11 mouse cellular contexts compared by ENCODE assay signal in genomic region chr11:75449695-75450094, GRCm38 (mm10). TPM values are rescaled to one million over a fixed set of nuclear protein-coding genes. Genes with fewer than 3 reads are reported as not detected.
DNase-seq lines count a peak whose midpoint lies in the region; ATAC-seq lines count a peak whose summit lies in the region.
"Had no signal": no experiment of that assay in that cellular context is flagged by ENCODE, and none has a peak within 500 bp of the region (broad histone marks: within the 10 kb centered on the region; RNA-seq: fewer than 3 reads in every experiment).

No protein-coding gene starts in this region.

- H3K4me2 ChIP-seq in forebrain, embryonic 16.5 days (ENCODE audit: low read length): no peak overlapping the region

- no peak for DNase-seq in forebrain, embryonic 10.5 days (ENCODE audit: extremely low spot score, low spot score)
- peak; percentile 52 for DNase-seq in right cerebral cortex, postnatal 14 days
- DNase-seq in right cerebral cortex, postnatal 25 days: no peak
- DNase-seq in limb, embryonic 10.5 days (ENCODE audit: low spot score): no peak
- peak; percentile 65 for DNase-seq in yolk sac, embryonic 10.5 days (ENCODE audit: low spot score)
- DNase-seq in gastrocnemius, postnatal 4 days (ENCODE audit: low spot score in 2 of 2): no peak
- DNase-seq in ovary, postnatal 10 days (ENCODE audit: low spot score): no peak
- DNase-seq: adrenal gland, postnatal 10 days had no signal

- peaks cover 33% of the 10 kb centered on the region for H3K36me3 ChIP-seq in forebrain, embryonic 10.5 days (replicated peaks)
- H3K36me3 ChIP-seq in forebrain, embryonic 16.5 days (ENCODE audit: control insufficient read depth, insufficient read depth): peaks cover 11% of the 10 kb centered on the region
- H3K36me3 ChIP-seq in limb, embryonic 10.5 days: peaks cover 42% of the 10 kb centered on the region

- H3K27ac ChIP-seq in forebrain, embryonic 10.5 days: peak overlapping the region; percentile 5; the same call in 1 of the 2 replicates
- no peak overlapping the region for H3K27ac ChIP-seq in forebrain, embryonic 16.5 days (ENCODE audit: low read length)
- H3K27ac ChIP-seq in limb, embryonic 10.5 days: 0 out of 2 replicates have a peak overlapping the region, but pooled peaks have one; percentile 14

- peaks cover 14% of the 10 kb centered on the region for H3K27me3 ChIP-seq in forebrain, embryonic 10.5 days (ENCODE audit: poor library complexity, severe bottlenecking)
- H3K27me3 ChIP-seq in forebrain, embryonic 16.5 days (replicated peaks; ENCODE audit: control insufficient read depth, insufficient read depth, low read length): no peaks in the 10 kb centered on the region
- H3K27me3 ChIP-seq in limb, embryonic 10.5 days (ENCODE audit: low read depth, poor library complexity, severe bottlenecking): peaks cover 8% of the 10 kb centered on the region

- H3K9ac ChIP-seq in forebrain, embryonic 16.5 days (replicated peaks; ENCODE audit: low read depth, low read length): no peak overlapping the region

- 97% methylated on average over 7 of the region's 7 CpGs for WGBS in forebrain, embryonic 10.5 days
- WGBS in forebrain, embryonic 16.5 days: 74% methylated on average over 7 of the region's 7 CpGs
- 90% methylated on average over 7 of the region's 7 CpGs for WGBS in limb, embryonic 10.5 days

- H3K4me3 ChIP-seq in forebrain, embryonic 10.5 days: no peak overlapping the region
- H3K4me3 ChIP-seq in forebrain, embryonic 16.5 days (replicated peaks; ENCODE audit: low read length): no peak overlapping the region
- no peak overlapping the region for H3K4me3 ChIP-seq in limb, embryonic 10.5 days

- H3K4me1 ChIP-seq in forebrain, embryonic 10.5 days: peaks cover 16% of the 10 kb centered on the region
- peaks cover 17% of the 10 kb centered on the region for H3K4me1 ChIP-seq in forebrain, embryonic 16.5 days (replicated peaks; ENCODE audit: control insufficient read depth, insufficient read depth, low read length)
- peaks cover 17% of the 10 kb centered on the region for H3K4me1 ChIP-seq in limb, embryonic 10.5 days

- no peak for ATAC-seq in forebrain, embryonic 16.5 days

- H3K9me3 ChIP-seq in forebrain, embryonic 10.5 days: no peaks in the 10 kb centered on the region
- no peaks in the 10 kb centered on the region for H3K9me3 ChIP-seq in forebrain, embryonic 16.5 days (ENCODE audit: control insufficient read depth, low read length)
- H3K9me3 ChIP-seq in limb, embryonic 10.5 days (replicated peaks): no peaks in the 10 kb centered on the region

RNA-seq across cellular contexts. Expression of gene Wdr81, which starts 4.8 kb away (rescaled TPM):
- polyA plus RNA-seq in forebrain, embryonic 10.5 days (2016; fragmentation: Nextera tagmentation; extraction: Ambion mirVana): 5.8 and 6.4 TPM in 2 replicates
- polyA plus RNA-seq in forebrain, embryonic 16.5 days (2015; fragmentation: Nextera tagmentation; extraction: Ambion mirVana): 9.2 and 10.0 TPM in 2 replicates
- 5.6 and 6.6 TPM in 2 replicates for polyA plus RNA-seq in limb, embryonic 10.5 days (2016; fragmentation: Nextera tagmentation; extraction: Ambion mirVana)
- total RNA-seq in gastrocnemius, postnatal 4 days (2021): 10 to 100 TPM in 1 of 2 experiments, 1 to 10 TPM in 1; 9.3 to 10.4 TPM

RNA-seq across cellular contexts. Expression of gene Serpinf2, which starts 10.3 kb away (rescaled TPM):
- 0.06 TPM in 1 of 2 replicates, not detected in the other for polyA plus RNA-seq in forebrain, embryonic 10.5 days (2016; fragmentation: Nextera tagmentation; extraction: Ambion mirVana)
- not detected in 2 replicates for polyA plus RNA-seq in forebrain, embryonic 16.5 days (2015; fragmentation: Nextera tagmentation; extraction: Ambion mirVana)
- 0.36 TPM in 1 of 2 replicates, not detected in the other for polyA plus RNA-seq in limb, embryonic 10.5 days (2016; fragmentation: Nextera tagmentation; extraction: Ambion mirVana)
- 1 to 10 TPM in 1 of 2 experiments, under 1 TPM in 1; 0.32 to 2.7 TPM for total RNA-seq in gastrocnemius, postnatal 4 days (2021)
- total RNA-seq: hematopoietic stem cell, adult 5-6 weeks; megakaryocyte, adult 5-6 weeks had no signal

RNA-seq across cellular contexts. Expression of gene Tlcd2, which starts 11.8 kb away (rescaled TPM):
- polyA plus RNA-seq in forebrain, embryonic 10.5 days (2016; fragmentation: Nextera tagmentation; extraction: Ambion mirVana): 8.5 and 9.7 TPM in 2 replicates
- 1.4 and 1.6 TPM in 2 replicates for polyA plus RNA-seq in forebrain, embryonic 16.5 days (2015; fragmentation: Nextera tagmentation; extraction: Ambion mirVana)
- polyA plus RNA-seq in limb, embryonic 10.5 days (2016; fragmentation: Nextera tagmentation; extraction: Ambion mirVana): 9.2 and 9.8 TPM in 2 replicates
- total RNA-seq in gastrocnemius, postnatal 4 days (2021): 10 to 100 TPM in 1 of 2 experiments, 1 to 10 TPM in 1; 9.6 to 12.6 TPM

RNA-seq across cellular contexts. Expression of gene Serpinf1, which starts 27.2 kb away (rescaled TPM):
- 105 and 108 TPM in 2 replicates for polyA plus RNA-seq in forebrain, embryonic 10.5 days (2016; fragmentation: Nextera tagmentation; extraction: Ambion mirVana)
- 24.3 and 44.3 TPM in 2 replicates for polyA plus RNA-seq in forebrain, embryonic 16.5 days (2015; fragmentation: Nextera tagmentation; extraction: Ambion mirVana)
- 214 and 217 TPM in 2 replicates for polyA plus RNA-seq in limb, embryonic 10.5 days (2016; fragmentation: Nextera tagmentation; extraction: Ambion mirVana)
- total RNA-seq in gastrocnemius, postnatal 4 days (2021): 100 to 1,000 TPM; 130 to 141 TPM

RNA-seq across cellular contexts. Expression of gene Prpf8, which starts 36.9 kb away (rescaled TPM):
- polyA plus RNA-seq in forebrain, embryonic 10.5 days (2016; fragmentation: Nextera tagmentation; extraction: Ambion mirVana): 77.5 and 78.7 TPM in 2 replicates
- polyA plus RNA-seq in forebrain, embryonic 16.5 days (2015; fragmentation: Nextera tagmentation; extraction: Ambion mirVana): 54.8 and 58.5 TPM in 2 replicates
- 81.7 and 82.6 TPM in 2 replicates for polyA plus RNA-seq in limb, embryonic 10.5 days (2016; fragmentation: Nextera tagmentation; extraction: Ambion mirVana)
- total RNA-seq in gastrocnemius, postnatal 4 days (2021): 10 to 100 TPM; 97.2 TPM

Comparison
In these comparisons a context has a peak if more than half of its experiments do, and no peak if none do; other contexts are left out.
1. DNase-seq: peak in right cerebral cortex, postnatal 14 days (single experiment) and yolk sac, embryonic 10.5 days (single experiment); none in forebrain, embryonic 10.5 days (single experiment), right cerebral cortex, postnatal 25 days (single experiment), limb, embryonic 10.5 days (single experiment), gastrocnemius, postnatal 4 days (0 of 2) and ovary, postnatal 10 days (single experiment).